Mouse (Mus musculus) hindbrain, embryonic 11.5 days (tissue): ENCODE data around the gene Isl1. TPM values are rescaled to one million over a fixed set of nuclear protein-coding genes. Genes with fewer than 3 reads are reported as not detected.

Source experiments
- ATAC-seq: fragments of 200-750 bp; cut with Nextera tagmentation; 2 replicates; pipeline ENCODE4 v1.8.0; 2017; ENCODE audit warnings: mild to moderate bottlenecking, moderate TSS enrichment, moderate library complexity; ENCODE audit not compliant: low FRiP score
- DNase-seq: peaks from one replicate; pipeline ENCODE4 v3.0.0-alpha.2; 2015; ENCODE audit warnings: low spot score
- H3K27ac ChIP-seq: fragments of 300-500 bp; sonication (generic); 2 replicates; pipeline ENCODE4 v1.5.1; 2014; ENCODE audit warnings: mild to moderate bottlenecking, low read depth, low read length
- H3K27me3 ChIP-seq: fragments of 300-500 bp; sonication (generic); 2 replicates; pipeline ENCODE4 v1.6.1; 2014; ENCODE audit warnings: mild to moderate bottlenecking, low read length, moderate library complexity, mixed read lengths; ENCODE audit not compliant: control insufficient read depth, insufficient read depth
- H3K36me3 ChIP-seq: fragments of 300-500 bp; sonication (generic); 2 replicates; pipeline ENCODE4 v1.6.1; 2014; ENCODE audit warnings: mild to moderate bottlenecking, low read length, moderate library complexity, mixed read lengths; ENCODE audit not compliant: control insufficient read depth, insufficient read depth
- H3K4me1 ChIP-seq: fragments of 300-500 bp; sonication (generic); replicated peaks from 2 replicates; pipeline ENCODE4 v1.6.1; 2014; ENCODE audit warnings: low read length, mixed read lengths; ENCODE audit not compliant: control insufficient read depth, insufficient read depth
- H3K4me2 ChIP-seq: fragments of 300-500 bp; sonication (generic); replicated peaks from 2 replicates; pipeline ENCODE4 v1.6.1; 2014; ENCODE audit warnings: mild to moderate bottlenecking, low read depth, low read length
- H3K4me3 ChIP-seq: fragments of 300-500 bp; sonication (generic); 2 replicates; pipeline ENCODE4 v1.5.1; 2014; ENCODE audit warnings: low read depth, low read length
- H3K9ac ChIP-seq: fragments of 300-500 bp; sonication (generic); 2 replicates; pipeline ENCODE4 v1.6.1; 2014; ENCODE audit warnings: low read depth, low read length
- H3K9me3 ChIP-seq: fragments of 300-500 bp; sonication (generic); 2 replicates; pipeline ENCODE4 v1.6.1; 2016; ENCODE audit warnings: low read length; ENCODE audit not compliant: control insufficient read depth
- WGBS: fragments of 180-500 bp; shearing (Covaris S2); extraction: QIAGEN DNeasy Blood & Tissue Kit; methylation state at CpG from one replicate; pipeline ENCODE4 v1.1.7; 2014; 5-methylcytosine and 5-hydroxymethylcytosine counted together
- polyA plus RNA-seq: library from polyadenylated mRNA; unstranded; fragments of >200 nt; fragmentation: Nextera tagmentation; extraction: Ambion mirVana; gene quantifications from 2 replicates; pipeline ENCODE4 v1.2.1, GENCODE M21; 2014

Isl1 gene
- polyA plus RNA-seq, 1 experiment from 2014 or later, result 46.5 TPM

DNA sequence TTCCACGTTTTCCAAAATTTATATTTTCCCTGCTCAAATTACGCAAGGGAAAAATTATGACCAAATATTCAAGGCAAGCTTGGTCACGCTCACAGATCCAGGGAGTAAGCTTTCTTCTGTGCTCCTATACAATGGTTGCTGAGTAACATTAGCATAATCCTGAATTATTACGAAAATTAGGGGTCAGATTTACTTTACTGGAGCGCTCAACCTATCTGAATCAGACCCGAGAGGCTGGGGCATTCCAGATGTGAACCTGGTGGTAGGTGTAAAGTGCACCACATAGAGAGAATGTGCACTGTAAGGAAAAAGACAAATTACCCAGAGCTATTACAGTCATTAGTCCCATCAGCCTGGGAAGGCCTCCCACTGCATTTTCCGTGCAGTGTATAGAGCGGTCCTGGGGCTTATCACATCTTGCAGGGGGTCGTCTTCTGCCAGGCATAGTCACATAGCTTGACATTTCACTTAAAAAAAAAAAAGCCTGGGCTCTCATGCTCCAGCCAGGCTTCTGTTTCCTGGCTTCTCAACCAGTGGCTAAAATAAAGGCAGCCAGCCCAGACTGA lies 30.2 kb downstream of the Isl1 start:
- Histone ChIP-seq H3K9me3 (no peaks in the 10 kb centered on the region), H3K4me1 (no peaks in the 10 kb centered on the region), H3K36me3 (no peaks in the 10 kb centered on the region), H3K4me2 (no peak overlapping the region), H3K4me3 (no peak overlapping the region), H3K9ac (no peak overlapping the region), H3K27me3 (no peaks in the 10 kb centered on the region), H3K27ac (no peak overlapping the region)
- DNase-seq (no peak), ATAC-seq (no peak)
- 65% methylated on average over 9 of the region's 9 CpGs for WGBS
